Mouse (Mus musculus) heart, embryonic 14.5 days (tissue): ENCODE measurements around the gene Rhog. TPM values are rescaled to one million over a fixed set of nuclear protein-coding genes. Genes with fewer than 3 reads are reported as not detected.
"Not testable (repeated sequence)": the region's sequence is repeated elsewhere in the genome, so short reads cannot be mapped to it uniquely, and the experiment has no call there.

Source experiments
- ATAC-seq: fragments of 200-750 bp; cut with Nextera tagmentation; 2 replicates; pipeline ENCODE4 v1.8.0; 2017; ENCODE audit warnings: low read depth, moderate TSS enrichment; ENCODE audit not compliant: insufficient number of reproducible peaks, insufficient read depth, low FRiP score
- H3K27ac ChIP-seq, 2 experiments: fragments of 200-500 bp in 1 of 2; fragments of 300-500 bp in 1 of 2; sonication (generic) in 1 of 2; replicated peaks in 1 of 2; 2 replicates each; pipeline ENCODE4 v1.5.1; 2012 to 2014; ENCODE audit warnings: low read depth in 2 of 2, low read length in 2 of 2, control low read depth in 1 of 2, mild to moderate bottlenecking in 1 of 2, mixed read lengths in 1 of 2; ENCODE audit not compliant: control insufficient read depth in 1 of 2, insufficient read depth in 1 of 2
- H3K27me3 ChIP-seq: fragments of 300-500 bp; sonication (generic); 2 replicates; pipeline ENCODE4 v1.6.1; 2014; ENCODE audit warnings: mild to moderate bottlenecking, low read length, control low read depth; ENCODE audit not compliant: control insufficient read depth, insufficient read depth
- H3K36me3 ChIP-seq: fragments of 300-500 bp; sonication (generic); 2 replicates; pipeline ENCODE4 v1.6.1; 2014; ENCODE audit warnings: mild to moderate bottlenecking, control low read depth, low read length, mixed read lengths; ENCODE audit not compliant: control insufficient read depth, insufficient read depth
- H3K4me1 ChIP-seq, 2 experiments: fragments of 200-500 bp in 1 of 2; fragments of 300-500 bp in 1 of 2; sonication (generic) in 1 of 2; 2 replicates each; pipeline ENCODE4 v1.6.1; 2012 to 2014; ENCODE audit warnings: low read length in 2 of 2, control low read depth in 1 of 2, mixed read lengths in 1 of 2; ENCODE audit not compliant: control insufficient read depth in 2 of 2, insufficient read depth in 2 of 2
- H3K4me2 ChIP-seq: fragments of 300-500 bp; sonication (generic); 2 replicates; pipeline ENCODE4 v1.6.1; 2014; ENCODE audit warnings: mild to moderate bottlenecking, low read length
- H3K4me3 ChIP-seq, 2 experiments: fragments of 200-500 bp in 1 of 2; fragments of 300-500 bp in 1 of 2; sonication (generic) in 1 of 2; 2 replicates each; pipeline ENCODE4 v1.5.1; 2012 to 2014; ENCODE audit warnings: low read length in 2 of 2, mild to moderate bottlenecking in 2 of 2, control low read depth in 1 of 2, low read depth in 1 of 2, moderate library complexity in 1 of 2; ENCODE audit not compliant: control insufficient read depth in 1 of 2, insufficient read depth in 1 of 2
- H3K9ac ChIP-seq: fragments of 300-500 bp; sonication (generic); 2 replicates; pipeline ENCODE4 v1.6.1; 2014; ENCODE audit warnings: mild to moderate bottlenecking, low read length
- H3K9me3 ChIP-seq: fragments of 300-500 bp; sonication (generic); 2 replicates; pipeline ENCODE4 v1.6.1; 2016; ENCODE audit warnings: low read length, control low read depth; ENCODE audit not compliant: control insufficient read depth
- WGBS: fragments of 180-500 bp; shearing (Covaris S2); extraction: QIAGEN DNeasy Blood & Tissue Kit; methylation state at CpG from one replicate; pipeline ENCODE4 v1.1.7; 2014; 5-methylcytosine and 5-hydroxymethylcytosine counted together
- polyA plus RNA-seq: library from polyadenylated mRNA; unstranded; fragments of >200 nt; fragmentation: Nextera tagmentation; extraction: Ambion mirVana; gene quantifications from 2 replicates; pipeline ENCODE4 v1.2.1, GENCODE M21; 2014

Gene Rhog
- polyA plus RNA-seq, 1 experiment from 2014 or later: 43.8 TPM

- Histone ChIP-seq H3K27me3 (peaks cover 83% of the 10 kb centered on the region), H3K9me3 (no peaks in the 10 kb centered on the region), H3K4me2 (no peak overlapping the region), H3K4me3 (no peak overlapping the region), H3K27ac (no peak overlapping the region), H3K9ac (no peak overlapping the region), H3K36me3 (no peaks in the 10 kb centered on the region), H3K4me1 (peaks cover 3 to 7% of the 10 kb centered on the region in 2 experiments; a peak in 3 of 4 replicates)
- 83% methylated on average over 1 of the region's 1 CpGs for WGBS
- ATAC-seq: no peak
Measured at GRCm38 (mm10) chr7:102281403-102281802, 25.5 kb upstream of the Rhog start.

GRCm38 (mm10) chr7:102272422-102272948 lies 16.6 kb upstream of the Rhog start:
- Histone ChIP-seq H3K4me3 (no peak overlapping the region), H3K4me1 (peaks cover 2 to 20% of the 10 kb centered on the region in 2 experiments), H3K36me3 (no peaks in the 10 kb centered on the region), H3K9me3 (no peaks in the 10 kb centered on the region), H3K27ac (no peak overlapping the region; a peak in 1 of 4 replicates), H3K9ac (no peak overlapping the region), H3K27me3 (peaks cover 29% of the 10 kb centered on the region), H3K4me2 (no peak overlapping the region)
- WGBS: 80% methylated on average over 3 of the region's 3 CpGs
- no peak for ATAC-seq

GRCm38 (mm10) chr7:102268395-102268748 lies 12.5 kb upstream of the Rhog start:
- H3K4me1 ChIP-seq: peaks cover 6 to 20% of the 10 kb centered on the region in 2 experiments
- no peak for ATAC-seq
- 8% methylated on average over 12 of the region's 12 CpGs for WGBS
- H3K27ac ChIP-seq: no peak overlapping the region
- peak overlapping the region; percentile 82 for H3K4me2 ChIP-seq
- peak overlapping the region; percentile 58 to 88 for H3K4me3 ChIP-seq
- H3K36me3 ChIP-seq: no peaks in the 10 kb centered on the region
- peak overlapping the region; percentile 80 for H3K9ac ChIP-seq
- peaks cover 24% of the 10 kb centered on the region for H3K27me3 ChIP-seq
- H3K9me3 ChIP-seq: no peaks in the 10 kb centered on the region

- H3K9me3 ChIP-seq: no peaks in the 10 kb centered on the region
- peaks cover 6 to 18% of the 10 kb centered on the region in 2 experiments for H3K4me1 ChIP-seq
- H3K4me3 ChIP-seq: peak within 1 kb of the TSS; percentile 58 to 88
- peak within 1 kb of the TSS; percentile 82 for H3K4me2 ChIP-seq
- peak within 1 kb of the TSS; percentile 80 for H3K9ac ChIP-seq
- peaks cover 24% of the 10 kb centered on the region for H3K27me3 ChIP-seq
- peak; percentile 94 for ATAC-seq
- under 1% methylated on average over 50 of the region's 73 CpGs for WGBS
- H3K27ac ChIP-seq: peak within 1 kb of the TSS in 1 of 2 experiments; percentile 41; a peak in 2 of 4 replicates
- H3K36me3 ChIP-seq: no peaks in the 10 kb centered on the region
Measured at GRCm38 (mm10) chr7:102267601-102268394, 11.9 kb upstream of the Rhog start, which contains the start of gene Stim1. TSS of gene Stim1 (plus strand) at chr7:102267806.

GRCm38 (mm10) chr7:102267113-102267579 lies 11.3 kb upstream of the Rhog start:
- Histone ChIP-seq H3K4me1 (peaks cover 6 to 14% of the 10 kb centered on the region in 2 experiments; a peak in 3 of 4 replicates), H3K36me3 (no peaks in the 10 kb centered on the region), H3K27ac (peak overlapping the region in 1 of 2 experiments; percentile 41; a peak in 2 of 4 replicates), H3K9me3 (no peaks in the 10 kb centered on the region), H3K4me2 (peak overlapping the region; percentile 82), H3K27me3 (peaks cover 24% of the 10 kb centered on the region), H3K4me3 (peak overlapping the region; percentile 58 to 88), H3K9ac (peak overlapping the region; percentile 80)
- WGBS: under 1% methylated on average over 34 of the region's 34 CpGs
- ATAC-seq: peak; percentile 79

GRCm38 (mm10) chr7:102266401-102267042 lies 10.7 kb upstream of the Rhog start:
- no peak overlapping the region for H3K27ac ChIP-seq
- no peak for ATAC-seq
- 34% methylated on average over 14 of the region's 14 CpGs for WGBS
- peak overlapping the region; percentile 82 for H3K4me2 ChIP-seq
- H3K36me3 ChIP-seq: no peaks in the 10 kb centered on the region
- H3K9ac ChIP-seq: no peak overlapping the region; the same call in 1 of the 2 replicates
- H3K27me3 ChIP-seq: peaks cover 24% of the 10 kb centered on the region
- no peaks in the 10 kb centered on the region for H3K9me3 ChIP-seq
- H3K4me1 ChIP-seq: peaks cover 6 to 8% of the 10 kb centered on the region in 2 experiments; a peak in 2 of 4 replicates
- no peak overlapping the region for H3K4me3 ChIP-seq

- not testable (repeated sequence) for H3K4me3 ChIP-seq, H3K9me3 ChIP-seq, H3K4me1 ChIP-seq, H3K27ac ChIP-seq, ATAC-seq, H3K4me2 ChIP-seq, H3K36me3 ChIP-seq, H3K9ac ChIP-seq
- peaks cover 24% of the 10 kb centered on the region for H3K27me3 ChIP-seq
- 91% methylated on average over 10 of the region's 10 CpGs for WGBS
Measured at GRCm38 (mm10) chr7:102266021-102266400, 10.2 kb upstream of the Rhog start.
